Mouse (Mus musculus) liver, embryonic 11.5 days (tissue): ENCODE results near the gene Pcgf1. TPM values are rescaled to one million over a fixed set of nuclear protein-coding genes. Genes with fewer than 3 reads are reported as not detected.

ENCODE experiments used
- ATAC-seq: fragments of 200-750 bp; cut with Nextera tagmentation; replicated peaks from 2 replicates; pipeline ENCODE4 v1.8.0; 2017; ENCODE audit warnings: moderate number of reproducible peaks, mild to moderate bottlenecking, moderate TSS enrichment, moderate library complexity; ENCODE audit not compliant: low FRiP score
- DNase-seq: peaks from one replicate; pipeline ENCODE4 v3.0.0-alpha.2; 2017; ENCODE audit warnings: low spot score
- H3K27ac ChIP-seq: fragments of 300-500 bp; sonication (generic); 2 replicates; pipeline ENCODE4 v1.5.1; 2014; ENCODE audit warnings: mild to moderate bottlenecking, low read depth, low read length, control low read depth
- H3K27me3 ChIP-seq: fragments of 300-500 bp; sonication (generic); replicated peaks from 2 replicates; pipeline ENCODE4 v1.6.1; 2014; ENCODE audit warnings: low read length, mixed read lengths; ENCODE audit not compliant: control insufficient read depth, insufficient read depth
- H3K36me3 ChIP-seq: fragments of 300-500 bp; sonication (generic); 2 replicates; pipeline ENCODE4 v1.6.1; 2014; ENCODE audit warnings: mild to moderate bottlenecking, low read length, moderate library complexity, mixed read lengths; ENCODE audit not compliant: control insufficient read depth, insufficient read depth
- H3K4me1 ChIP-seq: fragments of 300-500 bp; sonication (generic); replicated peaks from 2 replicates; pipeline ENCODE4 v1.6.1; 2014; ENCODE audit warnings: low read length, mixed read lengths; ENCODE audit not compliant: control insufficient read depth, insufficient read depth
- H3K4me2 ChIP-seq: fragments of 300-500 bp; sonication (generic); 2 replicates; pipeline ENCODE4 v1.6.1; 2014; ENCODE audit warnings: mild to moderate bottlenecking, control low read depth, moderate library complexity
- H3K4me3 ChIP-seq: fragments of 300-500 bp; sonication (generic); 2 replicates; pipeline ENCODE4 v1.5.1; 2014; ENCODE audit warnings: low read depth, low read length, control low read depth
- H3K9ac ChIP-seq: fragments of 300-500 bp; sonication (generic); 2 replicates; pipeline ENCODE4 v1.6.1; 2014; ENCODE audit warnings: low read depth, low read length, control low read depth
- H3K9me3 ChIP-seq: fragments of 300-500 bp; sonication (generic); 2 replicates; pipeline ENCODE4 v1.6.1; 2016; ENCODE audit warnings: low read length, inconsistent platforms, mixed read lengths; ENCODE audit not compliant: control insufficient read depth
- WGBS: fragments of 180-500 bp; shearing (Covaris S2); extraction: QIAGEN DNeasy Blood & Tissue Kit; methylation state at CpG from one replicate; pipeline ENCODE4 v1.1.7; 2014; 5-methylcytosine and 5-hydroxymethylcytosine counted together
- polyA plus RNA-seq: library from polyadenylated mRNA; unstranded; fragments of >200 nt; fragmentation: Nextera tagmentation; extraction: Ambion mirVana; gene quantifications from 2 replicates; pipeline ENCODE4 v1.2.1, GENCODE M21; 2014

The Pcgf1 gene
- polyA plus RNA-seq, 1 experiment from 2014 or later, result 25.0 TPM

GRCm38 (mm10) chr6:83054871-83055431 lies 22.7 kb upstream of the Pcgf1 start, which contains the start of gene Htra2:
Gene Htra2, minus strand, starts transcription at chr6:83055273.
- H3K9me3 ChIP-seq, result no peaks in the 10 kb centered on the region
- peaks cover 22% of the 10 kb centered on the region for H3K36me3 ChIP-seq
- H3K9ac ChIP-seq, result peak within 1 kb of the TSS; percentile 94
- WGBS, result under 1% methylated on average over 50 of the region's 50 CpGs
- peak within 1 kb of the TSS; percentile 95 for H3K4me2 ChIP-seq
- ATAC-seq (peak; percentile 17), DNase-seq (no peak)
- H3K27me3 ChIP-seq, result no peaks in the 10 kb centered on the region
- peaks cover 21% of the 10 kb centered on the region for H3K4me1 ChIP-seq
- H3K27ac ChIP-seq, result peak within 1 kb of the TSS; percentile 87
- peak within 1 kb of the TSS; percentile 79 for H3K4me3 ChIP-seq

GRCm38 (mm10) chr6:83057790-83058189 lies 19.9 kb upstream of the Pcgf1 start, which contains the start of gene Dqx1:
Gene Dqx1, plus strand, starts transcription at chr6:83057844.
- H3K27me3 ChIP-seq, result peaks cover 20% of the 10 kb centered on the region
- peaks cover 15% of the 10 kb centered on the region for H3K36me3 ChIP-seq
- 64% methylated on average over 3 of the region's 3 CpGs for WGBS
- H3K4me3 ChIP-seq, result peak within 1 kb of the TSS; percentile 33
- no peak for DNase-seq
- H3K9ac ChIP-seq, result peak within 1 kb of the TSS; percentile 26; the same call in 1 of the 2 replicates
- peak within 1 kb of the TSS; percentile 54 for H3K4me2 ChIP-seq
- no peaks in the 10 kb centered on the region for H3K9me3 ChIP-seq
- ATAC-seq, result no peak
- no peak within 1 kb of the TSS; the same call in 1 of the 2 replicates for H3K27ac ChIP-seq
- peaks cover 17% of the 10 kb centered on the region for H3K4me1 ChIP-seq

GRCm38 (mm10) chr6:83058725-83059124 lies 18.9 kb upstream of the Pcgf1 start:
- peaks cover 30% of the 10 kb centered on the region for H3K27me3 ChIP-seq
- ATAC-seq, result no peak
- 91% methylated on average over 2 of the region's 2 CpGs for WGBS
- H3K4me1 ChIP-seq, result peaks cover 13% of the 10 kb centered on the region
- DNase-seq, result no peak
- H3K9me3 ChIP-seq, result no peaks in the 10 kb centered on the region
- peaks cover 15% of the 10 kb centered on the region for H3K36me3 ChIP-seq
- H3K9ac ChIP-seq, result no peak overlapping the region
- peak overlapping the region; percentile 33; the same call in 1 of the 2 replicates for H3K4me3 ChIP-seq
- H3K27ac ChIP-seq, result no peak overlapping the region
- H3K4me2 ChIP-seq, result peak overlapping the region; percentile 54

- peaks cover 15% of the 10 kb centered on the region for H3K4me1 ChIP-seq
- ATAC-seq (no peak), DNase-seq (no peak)
- H3K36me3 ChIP-seq, result no peaks in the 10 kb centered on the region
- no peaks in the 10 kb centered on the region for H3K9me3 ChIP-seq
- no peak overlapping the region for H3K4me2 ChIP-seq
- H3K27ac ChIP-seq, result no peak overlapping the region
- H3K9ac ChIP-seq, result no peak overlapping the region
- peaks cover 100% of the 10 kb centered on the region for H3K27me3 ChIP-seq
- WGBS, result 38% methylated on average over 8 of the region's 8 CpGs
- H3K4me3 ChIP-seq, result no peak overlapping the region
Measured at GRCm38 (mm10) chr6:83065995-83066394, 11.7 kb upstream of the Pcgf1 start.

GRCm38 (mm10) chr6:83066441-83066840 lies 11.2 kb upstream of the Pcgf1 start:
- Histone ChIP-seq H3K27me3 (peaks cover 100% of the 10 kb centered on the region), H3K36me3 (no peaks in the 10 kb centered on the region), H3K4me3 (no peak overlapping the region), H3K9ac (no peak overlapping the region), H3K27ac (no peak overlapping the region), H3K9me3 (no peaks in the 10 kb centered on the region), H3K4me2 (no peak overlapping the region), H3K4me1 (peaks cover 19% of the 10 kb centered on the region)
- DNase-seq, result no peak
- WGBS, result 33% methylated on average over 6 of the region's 6 CpGs
- ATAC-seq, result no peak

- H3K36me3 ChIP-seq, result no peaks in the 10 kb centered on the region
- H3K9me3 ChIP-seq, result no peaks in the 10 kb centered on the region
- peak overlapping the region; percentile 53 for H3K4me2 ChIP-seq
- ATAC-seq (no peak), DNase-seq (no peak)
- WGBS, result 8% methylated on average over 8 of the region's 8 CpGs
- peaks cover 100% of the 10 kb centered on the region for H3K27me3 ChIP-seq
- peaks cover 19% of the 10 kb centered on the region for H3K4me1 ChIP-seq
- H3K27ac ChIP-seq, result no peak overlapping the region
- no peak overlapping the region for H3K9ac ChIP-seq
- H3K4me3 ChIP-seq, result peak overlapping the region; percentile 36; the same call in 1 of the 2 replicates
Measured at GRCm38 (mm10) chr6:83068221-83068620, 9.4 kb upstream of the Pcgf1 start.

- no peaks in the 10 kb centered on the region for H3K36me3 ChIP-seq
- no peak for DNase-seq
- peaks cover 19% of the 10 kb centered on the region for H3K4me1 ChIP-seq
- H3K9me3 ChIP-seq, result no peaks in the 10 kb centered on the region
- peak overlapping the region; percentile 53 for H3K4me2 ChIP-seq
- 1% methylated on average over 81 of the region's 81 CpGs for WGBS
- H3K4me3 ChIP-seq, result peak overlapping the region; percentile 36
- no peak overlapping the region for H3K27ac ChIP-seq
- no peak for ATAC-seq
- H3K27me3 ChIP-seq, result peaks cover 99% of the 10 kb centered on the region
- H3K9ac ChIP-seq, result no peak overlapping the region
Measured at GRCm38 (mm10) chr6:83068706-83069487, 8.8 kb upstream of the Pcgf1 start.

- peak overlapping the region; percentile 37 for H3K4me2 ChIP-seq
- no peak overlapping the region for H3K9ac ChIP-seq
- peak overlapping the region; percentile 31 for H3K4me3 ChIP-seq
- peaks cover 19% of the 10 kb centered on the region for H3K4me1 ChIP-seq
- WGBS, result 2% methylated on average over 69 of the region's 69 CpGs
- H3K27ac ChIP-seq, result no peak overlapping the region
- peaks cover 99% of the 10 kb centered on the region for H3K27me3 ChIP-seq
- DNase-seq (no peak), ATAC-seq (no peak)
- no peaks in the 10 kb centered on the region for H3K9me3 ChIP-seq
- H3K36me3 ChIP-seq, result no peaks in the 10 kb centered on the region
Measured at GRCm38 (mm10) chr6:83069488-83070246, 8.0 kb upstream of the Pcgf1 start.
